Mouse (Mus musculus) spleen, adult 2 months (tissue): Measurements from ENCODE around the gene Cars2.

Experiments used
- CTCF ChIP-seq: fragments of 200-500 bp; IDR thresholded peaks from 2 replicates; pipeline ENCODE4 v1.5.1; 2011; ENCODE audit warnings: mild to moderate bottlenecking, inconsistent platforms; ENCODE audit not compliant: insufficient read depth, insufficient read length, insufficient replicate concordance; ENCODE audit errors: extremely low read depth
- POLR2A ChIP-seq: fragments of 200-500 bp; IDR thresholded peaks from 2 replicates; pipeline ENCODE4 v1.6.1; 2011; ENCODE audit warnings: low read depth, low read length, inconsistent platforms

- TF ChIP-seq POLR2A: peak; percentile 87
- no peak for TF ChIP-seq CTCF
These were observed 4.5 kb upstream of the Cars2 start, which contains the start of gene Ing1 for GRCm38 (mm10) chr8:11554799-11555719.
